Mouse (Mus musculus) kidney, postnatal 0 days (tissue): ENCODE results near the gene Pou5f1. TPM values are rescaled to one million over a fixed set of nuclear protein-coding genes. Genes with fewer than 3 reads are reported as not detected.

ENCODE experiments used
- ATAC-seq: fragments of 200-750 bp; cut with Nextera tagmentation; replicated peaks from 2 replicates; pipeline ENCODE4 v1.8.0; 2017; ENCODE audit warnings: low read depth, moderate number of reproducible peaks, moderate TSS enrichment, moderate library complexity; ENCODE audit not compliant: low FRiP score
- DNase-seq: peaks from one replicate; pipeline ENCODE4 v3.0.0-alpha.2; 2016; ENCODE audit warnings: low spot score
- H3K27ac ChIP-seq: fragments of 300-500 bp; sonication (generic); 2 replicates; pipeline ENCODE4 v1.5.1; 2014; ENCODE audit warnings: mild to moderate bottlenecking
- H3K27me3 ChIP-seq: fragments of 300-500 bp; sonication (generic); 2 replicates; pipeline ENCODE4 v1.6.1; 2014; ENCODE audit warnings: low read length, mixed read lengths; ENCODE audit not compliant: insufficient read depth
- H3K36me3 ChIP-seq: fragments of 300-500 bp; sonication (generic); 2 replicates; pipeline ENCODE4 v1.6.1; 2014; ENCODE audit warnings: low read length, mixed read lengths; ENCODE audit not compliant: insufficient read depth
- H3K4me1 ChIP-seq: fragments of 300-500 bp; sonication (generic); replicated peaks from 2 replicates; pipeline ENCODE4 v1.6.1; 2014; ENCODE audit warnings: antibody characterized with exemption, low read length, mixed read lengths; ENCODE audit not compliant: insufficient read depth
- H3K4me2 ChIP-seq: fragments of 300-500 bp; sonication (generic); 2 replicates; pipeline ENCODE4 v1.6.1; 2014; ENCODE audit warnings: mild to moderate bottlenecking, low read length, moderate library complexity, mixed read lengths
- H3K4me3 ChIP-seq: fragments of 300-500 bp; sonication (generic); replicated peaks from 2 replicates; pipeline ENCODE4 v1.5.1; 2014; ENCODE audit warnings: low read depth, low read length
- H3K9ac ChIP-seq: fragments of 300-500 bp; sonication (generic); 2 replicates; pipeline ENCODE4 v1.6.1; 2014; ENCODE audit warnings: low read depth, low read length
- H3K9me3 ChIP-seq: fragments of 300-500 bp; sonication (generic); replicated peaks from 2 replicates; pipeline ENCODE4 v1.6.1; 2016; ENCODE audit warnings: low read length, inconsistent platforms, mixed read lengths
- CTCF ChIP-seq: IDR thresholded peaks from 2 replicates; pipeline ENCODE4 v1.5.1; 2016; ENCODE audit warnings: antibody characterized with exemption, low read depth, mild to moderate bottlenecking, moderate library complexity
- WGBS: fragments of 180-500 bp; shearing (Covaris S2); extraction: QIAGEN DNeasy Blood & Tissue Kit; methylation state at CpG from one replicate; pipeline ENCODE4 v1.1.7; 2014; 5-methylcytosine and 5-hydroxymethylcytosine counted together
- polyA plus RNA-seq: library from polyadenylated mRNA; unstranded; fragments of >200 nt; fragmentation: Nextera tagmentation; extraction: Ambion mirVana; gene quantifications from 2 replicates; pipeline ENCODE4 v1.2.1, GENCODE M21; 2015

The Pou5f1 gene
- polyA plus RNA-seq, 1 experiment from 2014 or later: not detected

DNA sequence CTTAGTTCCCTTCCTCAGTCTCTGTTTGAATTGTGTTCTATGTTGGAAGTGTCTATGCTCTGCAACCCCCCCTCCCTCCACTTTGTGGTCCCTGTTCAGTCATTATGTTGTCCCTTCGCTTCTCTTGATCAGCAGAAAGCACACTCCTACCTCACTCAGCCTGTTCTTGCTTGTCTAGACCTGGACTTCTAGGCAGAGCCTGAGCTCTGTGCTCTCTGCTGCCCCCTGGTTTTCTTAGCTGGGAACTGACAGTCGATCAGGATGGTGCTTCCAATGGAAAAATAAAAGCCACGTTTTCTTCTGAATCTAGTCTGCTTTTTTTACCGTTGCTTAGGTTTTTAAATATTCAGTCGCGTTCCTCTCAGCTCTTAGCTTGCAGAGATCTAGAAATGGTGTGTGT lies 28.5 kb downstream of the Pou5f1 start:
- DNase-seq (peak; percentile 84), ATAC-seq (peak; percentile 80)
- no peaks in the 10 kb centered on the region for H3K36me3 ChIP-seq
- H3K27ac ChIP-seq: no peak overlapping the region
- H3K27me3 ChIP-seq: no peaks in the 10 kb centered on the region
- H3K4me1 ChIP-seq: no peaks in the 10 kb centered on the region
- 7% methylated on average over 6 of the region's 6 CpGs for WGBS
- no peak overlapping the region for H3K4me3 ChIP-seq
- H3K4me2 ChIP-seq: no peak overlapping the region
- H3K9ac ChIP-seq: no peak overlapping the region
- TF ChIP-seq CTCF: peak; percentile 95
- H3K9me3 ChIP-seq: no peaks in the 10 kb centered on the region

DNA sequence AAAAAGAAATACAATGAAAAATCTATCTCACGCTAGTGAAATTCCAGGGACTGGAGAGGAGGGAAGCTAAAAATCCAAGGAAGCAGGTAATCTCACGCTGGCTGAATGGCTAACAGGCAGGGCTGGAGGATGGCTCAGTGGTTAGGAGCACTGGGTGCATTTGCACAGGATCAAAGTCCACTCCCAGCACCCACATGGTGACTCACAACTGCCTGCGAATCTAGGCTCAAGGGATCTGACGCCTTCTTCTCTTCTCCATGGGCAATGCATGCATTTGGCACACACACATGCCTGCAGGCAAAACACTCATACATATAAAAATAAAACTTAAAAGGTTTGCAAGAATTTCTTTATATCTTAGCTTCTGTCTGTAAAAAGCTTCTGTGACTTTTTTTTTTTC lies 31.6 kb downstream of the Pou5f1 start:
- H3K4me3 ChIP-seq: no peak overlapping the region
- TF ChIP-seq CTCF: no peak
- H3K27ac ChIP-seq: no peak overlapping the region
- 86% methylated on average over 4 of the region's 4 CpGs for WGBS
- no peaks in the 10 kb centered on the region for H3K9me3 ChIP-seq
- no peaks in the 10 kb centered on the region for H3K36me3 ChIP-seq
- ATAC-seq (no peak), DNase-seq (no peak)
- H3K4me2 ChIP-seq: no peak overlapping the region
- H3K4me1 ChIP-seq: no peaks in the 10 kb centered on the region
- no peak overlapping the region for H3K9ac ChIP-seq
- H3K27me3 ChIP-seq: no peaks in the 10 kb centered on the region

DNA sequence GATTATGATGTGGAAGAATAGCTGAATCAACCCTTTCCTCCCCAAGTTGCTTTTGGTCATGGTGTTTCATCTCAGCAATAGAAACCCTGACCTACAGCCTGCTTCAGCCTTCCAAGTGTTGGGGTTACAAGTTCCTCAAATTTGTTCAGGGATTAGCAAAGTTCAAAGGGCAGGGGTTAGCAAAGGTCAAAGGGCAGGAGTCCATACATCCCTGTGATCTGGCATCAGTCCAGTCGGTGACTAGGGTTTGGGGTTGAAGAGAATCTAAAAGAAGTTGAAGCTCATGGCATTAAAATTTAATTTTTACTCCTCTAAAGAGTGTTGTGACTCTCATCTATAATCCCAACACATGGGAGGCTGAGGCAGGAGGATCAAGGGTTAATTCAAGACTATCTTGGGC lies 32.7 kb downstream of the Pou5f1 start:
- WGBS: 84% methylated on average over 1 of the region's 1 CpGs
- Histone ChIP-seq H3K36me3 (no peaks in the 10 kb centered on the region), H3K9me3 (no peaks in the 10 kb centered on the region), H3K27ac (no peak overlapping the region), H3K4me3 (no peak overlapping the region), H3K27me3 (no peaks in the 10 kb centered on the region), H3K4me2 (no peak overlapping the region), H3K4me1 (no peaks in the 10 kb centered on the region), H3K9ac (no peak overlapping the region)
- DNase-seq (no peak), ATAC-seq (no peak)
- no peak for TF ChIP-seq CTCF

DNA sequence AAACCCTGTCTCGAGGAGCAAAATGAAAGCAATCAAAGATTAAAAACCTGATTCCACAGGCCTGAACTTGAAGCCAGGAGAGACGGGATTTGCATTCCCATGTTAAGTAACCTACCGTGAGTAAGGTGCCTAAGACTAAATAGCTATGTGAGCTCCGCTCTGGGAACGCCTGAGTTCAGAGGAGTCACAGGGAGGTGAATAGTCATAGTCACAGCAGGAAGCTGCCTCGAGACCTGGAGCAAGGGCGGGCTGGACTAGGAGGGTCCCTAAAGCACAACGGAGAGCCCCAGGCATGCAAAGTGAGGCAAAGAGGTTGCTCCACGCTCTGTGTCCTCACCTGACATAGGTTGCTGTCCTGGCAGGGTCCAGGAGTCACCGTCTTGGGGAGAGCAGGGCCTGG lies 33.7 kb downstream of the Pou5f1 start:
- no peak overlapping the region for H3K4me3 ChIP-seq
- H3K9ac ChIP-seq: no peak overlapping the region
- no peak for DNase-seq
- no peak overlapping the region for H3K27ac ChIP-seq
- no peaks in the 10 kb centered on the region for H3K36me3 ChIP-seq
- H3K4me1 ChIP-seq: no peaks in the 10 kb centered on the region
- H3K9me3 ChIP-seq: no peaks in the 10 kb centered on the region
- no peak for TF ChIP-seq CTCF
- no peaks in the 10 kb centered on the region for H3K27me3 ChIP-seq
- 54% methylated on average over 10 of the region's 10 CpGs for WGBS
- H3K4me2 ChIP-seq: no peak overlapping the region
- ATAC-seq: no peak

DNA sequence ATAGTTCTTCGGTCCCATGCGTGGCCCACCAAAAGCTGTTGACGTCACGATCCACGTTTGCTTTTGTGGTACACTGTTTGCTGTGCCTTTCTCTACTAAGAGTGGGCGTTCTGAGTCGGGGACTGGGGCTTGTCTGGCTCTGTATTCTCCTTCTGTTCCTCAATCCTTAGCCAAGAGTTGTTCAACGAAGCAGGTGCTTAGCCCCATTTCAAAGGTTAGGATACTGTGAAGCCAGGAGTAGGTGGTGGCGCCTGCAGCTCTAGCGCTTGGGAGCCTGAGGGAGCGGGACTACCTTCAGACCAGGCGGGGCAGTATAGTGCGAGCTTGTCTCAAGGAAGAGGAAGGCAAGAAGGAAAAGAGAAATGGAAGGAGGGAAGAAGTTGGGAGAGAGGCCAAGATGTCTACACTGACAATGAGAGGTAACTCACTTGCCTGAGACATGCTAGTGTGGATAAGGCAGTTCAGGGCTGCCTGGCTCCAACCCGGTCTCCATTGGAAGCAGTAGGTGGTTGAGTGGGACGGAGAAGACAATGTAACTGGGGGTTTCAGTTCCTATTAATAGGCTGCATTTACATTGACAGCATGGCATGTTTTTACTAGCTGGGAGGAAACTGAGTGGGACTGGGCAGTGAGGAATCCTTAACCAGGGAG lies 37.1 kb downstream of the Pou5f1 start:
- no peaks in the 10 kb centered on the region for H3K9me3 ChIP-seq
- no peak overlapping the region for H3K9ac ChIP-seq
- no peak overlapping the region for H3K27ac ChIP-seq
- H3K36me3 ChIP-seq: no peaks in the 10 kb centered on the region
- TF ChIP-seq CTCF: no peak
- no peak for ATAC-seq
- 86% methylated on average over 15 of the region's 15 CpGs for WGBS
- H3K27me3 ChIP-seq: no peaks in the 10 kb centered on the region
- no peak for DNase-seq
- H3K4me3 ChIP-seq: no peak overlapping the region
- H3K4me2 ChIP-seq: no peak overlapping the region
- no peaks in the 10 kb centered on the region for H3K4me1 ChIP-seq

DNA sequence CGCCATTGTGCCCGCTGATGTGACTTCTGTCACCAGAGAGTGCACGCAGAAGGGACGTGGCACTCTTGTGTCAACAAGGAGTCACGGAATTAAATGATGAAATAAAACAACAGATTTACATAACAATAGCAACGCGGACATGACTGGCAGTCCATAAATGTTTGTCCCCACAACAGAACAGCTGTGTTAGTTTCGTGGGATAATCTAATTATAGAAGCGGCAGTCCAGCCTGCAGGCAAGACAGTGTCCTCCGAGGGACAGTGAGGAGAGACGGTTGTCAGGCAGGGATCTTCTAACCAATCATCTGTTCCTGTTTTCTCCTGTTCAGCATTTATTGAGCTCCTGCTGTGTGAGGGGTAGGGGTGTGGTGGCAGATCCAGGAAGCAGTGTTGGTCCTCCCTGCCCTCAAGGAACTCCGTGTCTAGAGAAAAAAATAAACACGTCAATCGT lies 37.6 kb downstream of the Pou5f1 start:
- H3K27me3 ChIP-seq: no peaks in the 10 kb centered on the region
- H3K9me3 ChIP-seq: no peaks in the 10 kb centered on the region
- no peak for TF ChIP-seq CTCF
- H3K9ac ChIP-seq: no peak overlapping the region
- no peaks in the 10 kb centered on the region for H3K36me3 ChIP-seq
- H3K4me1 ChIP-seq: no peaks in the 10 kb centered on the region
- H3K4me2 ChIP-seq: no peak overlapping the region
- H3K4me3 ChIP-seq: no peak overlapping the region
- peak; percentile 24 for DNase-seq
- H3K27ac ChIP-seq: no peak overlapping the region
- no peak for ATAC-seq
- 54% methylated on average over 14 of the region's 14 CpGs for WGBS

DNA sequence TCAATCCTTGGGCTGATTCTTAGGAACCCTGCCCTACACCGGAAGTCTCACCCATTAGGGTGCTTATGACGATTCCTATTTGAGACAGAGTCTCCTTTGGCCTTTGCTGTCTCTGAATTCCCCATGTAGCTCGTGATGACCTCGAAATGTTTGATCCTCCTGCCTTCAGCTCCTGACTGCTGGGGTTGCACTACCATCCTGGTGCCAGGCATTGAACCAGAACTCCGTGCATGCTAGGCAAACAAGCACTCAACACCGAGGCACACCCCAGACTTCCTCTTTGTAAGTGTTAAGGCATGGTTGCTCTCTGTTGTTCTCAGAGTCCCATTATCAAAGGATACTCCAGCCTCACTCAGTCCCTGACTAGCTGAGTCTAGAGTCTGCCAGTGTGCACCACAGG lies 38.2 kb downstream of the Pou5f1 start:
- TF ChIP-seq CTCF: no peak
- no peak for ATAC-seq
- 67% methylated on average over 6 of the region's 6 CpGs for WGBS

More for the DNA sequence above, 38.2 kb downstream of the Pou5f1 start:
- no peaks in the 10 kb centered on the region for H3K4me1 ChIP-seq
- H3K27ac ChIP-seq: no peak overlapping the region
- no peaks in the 10 kb centered on the region for H3K27me3 ChIP-seq
- no peaks in the 10 kb centered on the region for H3K9me3 ChIP-seq
- H3K4me2 ChIP-seq: no peak overlapping the region
- no peak overlapping the region for H3K4me3 ChIP-seq
- H3K9ac ChIP-seq: no peak overlapping the region
- H3K36me3 ChIP-seq: no peaks in the 10 kb centered on the region
- DNase-seq: no peak
